Mouse (Mus musculus) spleen, adult 2 months (tissue): ENCODE results near the gene Pkd2.

Source experiments
- CTCF ChIP-seq: fragments of 200-500 bp; IDR thresholded peaks from 2 replicates; pipeline ENCODE4 v1.5.1; 2011; ENCODE audit warnings: mild to moderate bottlenecking, inconsistent platforms; ENCODE audit not compliant: insufficient read depth, insufficient read length, insufficient replicate concordance; ENCODE audit errors: extremely low read depth
- POLR2A ChIP-seq: fragments of 200-500 bp; IDR thresholded peaks from 2 replicates; pipeline ENCODE4 v1.6.1; 2011; ENCODE audit warnings: low read depth, low read length, inconsistent platforms

DNA sequence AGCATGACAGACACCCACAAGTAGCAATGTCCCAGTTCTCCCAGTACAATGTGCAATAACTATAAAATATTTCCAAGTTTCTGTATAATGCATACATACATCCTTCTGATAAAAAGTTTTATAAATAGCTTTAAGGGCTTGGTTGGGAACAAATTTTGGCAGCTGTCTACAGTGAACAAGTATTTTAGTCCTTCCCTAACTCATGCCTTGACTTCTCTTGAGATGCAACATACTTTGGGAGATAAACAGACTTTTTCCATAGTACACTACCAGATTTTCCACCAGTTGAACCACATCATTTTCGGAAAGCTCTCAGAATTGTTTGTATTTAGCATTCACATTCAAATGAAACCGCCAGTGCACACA lies 48.6 kb downstream of the Pkd2 start:
- TF ChIP-seq POLR2A (no peak), CTCF (no peak)
